Mouse (Mus musculus): ENCODE measurements at regions not wholly inside any gene's neighbourhood (a gene's known extent, or its start where the extent isn't known, plus 50 kb on each side); places are given as distances from the start of the nearest gene placed in this dataset.
A peak's percentile ranks its signal among the peaks of the same experiment; 100 is the strongest.

GRCm38 (mm10) chr4:67994796-67995283 is 959.4 kb downstream of the Brinp1 start:
- no peaks in the 10 kb centered on the region for H3K4me1 ChIP-seq (ENCODE audit: control insufficient read depth, insufficient read depth, low read length)
- H3K27me3 ChIP-seq (replicated peaks; ENCODE audit: control insufficient read depth, insufficient read depth, low read length) = no peaks in the 10 kb centered on the region
- no peaks in the 10 kb centered on the region for H3K36me3 ChIP-seq (ENCODE audit: control insufficient read depth, insufficient read depth, low read length)
- 54% methylated on average over 7 of the region's 7 CpGs for WGBS
- H3K9ac ChIP-seq (ENCODE audit: low read depth, low read length) = no peak overlapping the region
- peak; percentile 36; the same call in 1 of the 2 replicates for ATAC-seq
- H3K9me3 ChIP-seq (ENCODE audit: control insufficient read depth, low read length) = no peaks in the 10 kb centered on the region
- no peak overlapping the region for H3K4me3 ChIP-seq (ENCODE audit: low read length)
- H3K4me2 ChIP-seq (ENCODE audit: low read depth, low read length) = no peak overlapping the region
- H3K27ac ChIP-seq (ENCODE audit: low read length) = no peak overlapping the region

DNA sequence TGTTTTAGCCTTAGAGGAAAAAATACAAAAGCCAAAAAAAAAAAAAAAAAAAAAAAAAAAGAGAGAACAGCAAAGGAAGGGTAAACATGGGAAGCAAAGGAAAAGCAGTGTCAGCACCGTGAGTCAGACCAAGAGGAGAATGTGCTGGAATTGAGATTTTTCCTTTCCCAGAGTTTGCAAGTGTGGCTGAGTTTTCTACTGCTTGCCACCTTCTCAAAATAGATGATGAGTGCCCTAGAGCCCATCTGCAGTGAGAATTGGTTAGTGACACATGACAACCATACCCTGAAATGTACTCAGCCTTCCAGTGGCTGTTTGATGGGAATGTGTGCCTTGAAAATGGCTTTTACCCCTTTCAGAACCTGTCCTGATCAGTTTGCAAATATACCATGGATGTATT is 990.7 kb downstream of the Brinp1 start:
- 71% methylated on average over 1 of the region's 1 CpGs for WGBS
- ATAC-seq = no peak
- H3K36me3 ChIP-seq (ENCODE audit: control insufficient read depth, insufficient read depth, low read length) = no peaks in the 10 kb centered on the region
- no peaks in the 10 kb centered on the region for H3K4me1 ChIP-seq (ENCODE audit: control insufficient read depth, insufficient read depth, low read length)
- H3K9me3 ChIP-seq (ENCODE audit: control insufficient read depth, low read length) = no peaks in the 10 kb centered on the region
- no peaks in the 10 kb centered on the region for H3K27me3 ChIP-seq (replicated peaks; ENCODE audit: control insufficient read depth, insufficient read depth, low read length)
- no peak overlapping the region for H3K4me2 ChIP-seq (ENCODE audit: low read depth, low read length)
- no peak overlapping the region for H3K9ac ChIP-seq (ENCODE audit: low read depth, low read length)
- H3K27ac ChIP-seq (ENCODE audit: low read length) = no peak overlapping the region
- no peak overlapping the region for H3K4me3 ChIP-seq (ENCODE audit: low read length)

DNA sequence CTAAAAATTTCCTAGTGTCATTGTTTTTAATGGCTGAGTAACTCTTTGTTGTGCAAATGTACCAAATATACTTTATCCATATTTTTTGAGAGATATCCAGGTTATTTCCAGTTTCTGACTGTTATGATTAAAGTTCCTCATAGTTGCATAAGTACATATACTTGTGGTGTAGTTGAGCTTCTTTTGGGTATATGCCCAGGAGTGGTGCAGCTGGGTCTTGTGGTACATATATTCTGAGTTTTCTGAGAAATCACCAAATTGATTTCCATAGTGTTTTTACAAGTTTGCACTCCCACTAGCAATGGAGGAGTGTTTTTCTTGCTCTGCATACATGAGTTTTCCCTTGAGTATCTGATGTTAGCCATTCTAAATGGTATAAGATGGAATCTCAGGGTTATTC is 1006.2 kb downstream of the Brinp1 start:
- no peak overlapping the region for H3K9ac ChIP-seq (ENCODE audit: low read depth, low read length)

GRCm38 (mm10) chr4:67932481-67932880 is 1021.7 kb downstream of the Brinp1 start:
- no peaks in the 10 kb centered on the region for H3K4me1 ChIP-seq (ENCODE audit: control insufficient read depth, insufficient read depth, low read length)
- no peak overlapping the region for H3K4me2 ChIP-seq (ENCODE audit: low read depth, low read length)
- H3K9me3 ChIP-seq (ENCODE audit: control insufficient read depth, low read length) = no peaks in the 10 kb centered on the region
- no peak overlapping the region for H3K4me3 ChIP-seq (ENCODE audit: low read length)
- 49% methylated on average over 2 of the region's 2 CpGs for WGBS
- H3K27ac ChIP-seq (ENCODE audit: low read length) = no peak overlapping the region
- no peak for ATAC-seq
- H3K9ac ChIP-seq (ENCODE audit: low read depth, low read length) = no peak overlapping the region
- no peaks in the 10 kb centered on the region for H3K36me3 ChIP-seq (ENCODE audit: control insufficient read depth, insufficient read depth, low read length)
- H3K27me3 ChIP-seq (replicated peaks; ENCODE audit: control insufficient read depth, insufficient read depth, low read length) = no peaks in the 10 kb centered on the region

More for the DNA sequence above, 1006.2 kb downstream of the Brinp1 start:
- no peaks in the 10 kb centered on the region for H3K9me3 ChIP-seq (ENCODE audit: control insufficient read depth, low read length)
- H3K27ac ChIP-seq (ENCODE audit: low read length) = no peak overlapping the region
- no peaks in the 10 kb centered on the region for H3K36me3 ChIP-seq (ENCODE audit: control insufficient read depth, insufficient read depth, low read length)
- no peak overlapping the region for H3K4me3 ChIP-seq (ENCODE audit: low read length)
- H3K4me1 ChIP-seq (ENCODE audit: control insufficient read depth, insufficient read depth, low read length) = no peaks in the 10 kb centered on the region
- H3K27me3 ChIP-seq (replicated peaks; ENCODE audit: control insufficient read depth, insufficient read depth, low read length) = no peaks in the 10 kb centered on the region
- no peak for ATAC-seq
- H3K4me2 ChIP-seq (ENCODE audit: low read depth, low read length) = no peak overlapping the region

DNA sequence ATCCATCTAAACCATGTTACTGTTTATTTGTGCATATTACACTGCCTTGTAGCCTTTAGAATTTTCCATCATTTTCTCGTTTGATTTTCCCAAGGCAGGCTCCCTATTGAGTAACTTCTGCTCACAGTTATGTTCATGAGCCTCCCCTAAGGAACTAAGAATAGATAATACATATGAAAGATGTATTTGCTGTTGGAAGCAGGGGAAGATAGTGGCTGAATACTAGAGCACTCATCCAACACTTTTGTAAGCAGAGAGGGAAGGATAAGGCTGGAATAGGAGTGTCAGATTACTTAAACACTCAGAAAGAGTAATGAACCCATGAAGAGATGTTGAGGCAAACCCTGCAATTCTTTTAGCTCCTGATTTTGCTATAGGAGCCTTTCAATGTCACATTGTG is 1055.1 kb downstream of the Brinp1 start:
- no peaks in the 10 kb centered on the region for H3K27me3 ChIP-seq (replicated peaks; ENCODE audit: control insufficient read depth, insufficient read depth, low read length)
- H3K36me3 ChIP-seq (ENCODE audit: control insufficient read depth, insufficient read depth, low read length) = no peaks in the 10 kb centered on the region
- WGBS = 83% methylated on average over 1 of the region's 1 CpGs
- no peaks in the 10 kb centered on the region for H3K4me1 ChIP-seq (ENCODE audit: control insufficient read depth, insufficient read depth, low read length)
- ATAC-seq = no peak
- no peak overlapping the region for H3K27ac ChIP-seq (ENCODE audit: low read length)
- no peak overlapping the region for H3K4me3 ChIP-seq (ENCODE audit: low read length)
- no peak overlapping the region for H3K9ac ChIP-seq (ENCODE audit: low read depth, low read length)
- no peaks in the 10 kb centered on the region for H3K9me3 ChIP-seq (ENCODE audit: control insufficient read depth, low read length)
- H3K4me2 ChIP-seq (ENCODE audit: low read depth, low read length) = no peak overlapping the region

DNA sequence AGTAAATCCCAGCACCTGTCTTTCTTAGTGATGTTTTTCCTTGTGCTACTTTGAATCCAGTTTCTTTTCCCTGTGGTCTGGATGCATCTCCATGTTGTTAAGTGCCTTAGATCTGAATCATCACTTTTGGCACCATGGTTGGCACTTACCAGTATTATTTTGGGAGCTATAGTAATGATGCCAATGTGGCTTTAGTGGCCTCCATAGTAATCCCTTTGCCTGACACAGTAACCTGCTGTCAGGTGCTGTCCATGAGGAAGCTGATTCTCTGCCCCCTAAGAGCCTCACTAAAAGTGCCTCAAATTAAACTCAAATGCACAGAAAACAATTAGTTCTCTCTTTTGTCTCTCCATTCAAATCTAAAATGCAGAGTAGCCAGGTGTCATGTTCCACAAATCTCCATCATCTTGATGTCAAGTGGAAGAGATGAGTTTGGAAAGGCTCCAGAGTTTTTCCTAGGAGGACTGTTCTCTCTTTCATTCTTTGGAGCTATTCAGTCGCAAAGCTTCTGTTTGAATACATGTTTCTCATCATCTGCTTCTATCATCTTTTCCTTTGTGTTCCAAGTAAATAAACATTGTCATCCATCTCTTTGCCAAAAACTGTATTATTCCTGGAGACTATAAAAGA is 1062.1 kb downstream of the Brinp1 start:
- H3K4me2 ChIP-seq (ENCODE audit: low read depth, low read length) = no peak overlapping the region
- 70% methylated on average over 1 of the region's 1 CpGs for whole genome bisulfite sequencing
- no peak overlapping the region for H3K27ac ChIP-seq (ENCODE audit: low read length)
- no peak overlapping the region for H3K9ac ChIP-seq (ENCODE audit: low read depth, low read length)
- no peaks in the 10 kb centered on the region for H3K4me1 ChIP-seq (ENCODE audit: control insufficient read depth, insufficient read depth, low read length)
- ATAC-seq = no peak
- H3K36me3 ChIP-seq (ENCODE audit: control insufficient read depth, insufficient read depth, low read length) = no peaks in the 10 kb centered on the region
- H3K4me3 ChIP-seq (ENCODE audit: low read length) = no peak overlapping the region
- no peaks in the 10 kb centered on the region for H3K27me3 ChIP-seq (replicated peaks; ENCODE audit: control insufficient read depth, insufficient read depth, low read length)
- H3K9me3 ChIP-seq (ENCODE audit: control insufficient read depth, low read length) = no peaks in the 10 kb centered on the region

DNA sequence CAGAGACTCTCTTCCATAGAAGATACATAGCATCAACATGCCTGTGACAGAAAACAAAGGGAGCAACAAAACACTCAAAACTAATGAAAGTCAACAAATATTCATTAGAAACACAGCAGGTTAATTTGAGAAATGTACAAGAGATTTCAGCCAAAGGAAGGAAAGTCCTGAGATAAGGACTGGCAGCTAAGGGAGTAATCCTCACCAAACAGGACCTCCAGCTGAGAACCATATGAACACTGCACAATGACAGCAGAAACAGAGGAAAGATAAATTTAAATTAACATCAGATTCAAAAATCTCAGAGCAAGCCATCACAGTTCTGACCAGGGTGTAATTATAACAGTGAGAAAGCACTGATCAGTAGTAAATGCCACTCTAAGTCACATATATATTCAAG is 1060.6 kb downstream of the Tlr4 start:
- ATAC-seq = no peak
- no peak overlapping the region for H3K27ac ChIP-seq (ENCODE audit: low read length)
- no peaks in the 10 kb centered on the region for H3K9me3 ChIP-seq (ENCODE audit: control insufficient read depth, low read length)
- no peak overlapping the region for H3K9ac ChIP-seq (ENCODE audit: low read depth, low read length)
- H3K36me3 ChIP-seq (ENCODE audit: control insufficient read depth, insufficient read depth, low read length) = no peaks in the 10 kb centered on the region
- no peaks in the 10 kb centered on the region for H3K27me3 ChIP-seq (replicated peaks; ENCODE audit: control insufficient read depth, insufficient read depth, low read length)
- no peak overlapping the region for H3K4me2 ChIP-seq (ENCODE audit: low read depth, low read length)
- H3K4me1 ChIP-seq (ENCODE audit: control insufficient read depth, insufficient read depth, low read length) = no peaks in the 10 kb centered on the region
- no peak overlapping the region for H3K4me3 ChIP-seq (ENCODE audit: low read length)

GRCm38 (mm10) chr4:67885204-67885603 is 1057.8 kb downstream of the Tlr4 start:
- Histone ChIP-seq H3K27me3 (replicated peaks; ENCODE audit: control insufficient read depth, insufficient read depth, low read length) (no peaks in the 10 kb centered on the region), H3K9me3 (ENCODE audit: control insufficient read depth, low read length) (no peaks in the 10 kb centered on the region), H3K9ac (ENCODE audit: low read depth, low read length) (no peak overlapping the region), H3K4me1 (ENCODE audit: control insufficient read depth, insufficient read depth, low read length) (no peaks in the 10 kb centered on the region), H3K4me3 (ENCODE audit: low read length) (no peak overlapping the region), H3K36me3 (ENCODE audit: control insufficient read depth, insufficient read depth, low read length) (no peaks in the 10 kb centered on the region), H3K4me2 (ENCODE audit: low read depth, low read length) (no peak overlapping the region), H3K27ac (ENCODE audit: low read length) (no peak overlapping the region)
- no peak for ATAC-seq

GRCm38 (mm10) chr4:67862218-67862617 is 1034.8 kb downstream of the Tlr4 start:
- 67% methylated on average over 2 of the region's 2 CpGs for WGBS
- ATAC-seq = no peak

GRCm38 (mm10) chr4:67861801-67862200 is 1034.4 kb downstream of the Tlr4 start:
- H3K4me3 ChIP-seq (ENCODE audit: low read length) = no peak overlapping the region
- no peak overlapping the region for H3K4me2 ChIP-seq (ENCODE audit: low read depth, low read length)
- WGBS = 79% methylated on average over 1 of the region's 1 CpGs
- no peaks in the 10 kb centered on the region for H3K9me3 ChIP-seq (ENCODE audit: control insufficient read depth, low read length)
- H3K36me3 ChIP-seq (ENCODE audit: control insufficient read depth, insufficient read depth, low read length) = no peaks in the 10 kb centered on the region
- H3K9ac ChIP-seq (ENCODE audit: low read depth, low read length) = no peak overlapping the region
- no peak for ATAC-seq
- H3K4me1 ChIP-seq (ENCODE audit: control insufficient read depth, insufficient read depth, low read length) = no peaks in the 10 kb centered on the region
- H3K27ac ChIP-seq (ENCODE audit: low read length) = no peak overlapping the region
- no peaks in the 10 kb centered on the region for H3K27me3 ChIP-seq (replicated peaks; ENCODE audit: control insufficient read depth, insufficient read depth, low read length)

More at GRCm38 (mm10) chr4:67862218-67862617, 1034.8 kb downstream of the Tlr4 start:
- Histone ChIP-seq H3K9me3 (ENCODE audit: control insufficient read depth, low read length) (no peaks in the 10 kb centered on the region), H3K36me3 (ENCODE audit: control insufficient read depth, insufficient read depth, low read length) (no peaks in the 10 kb centered on the region), H3K4me3 (ENCODE audit: low read length) (no peak overlapping the region), H3K27ac (ENCODE audit: low read length) (no peak overlapping the region), H3K4me1 (ENCODE audit: control insufficient read depth, insufficient read depth, low read length) (no peaks in the 10 kb centered on the region), H3K9ac (ENCODE audit: low read depth, low read length) (no peak overlapping the region), H3K27me3 (replicated peaks; ENCODE audit: control insufficient read depth, insufficient read depth, low read length) (no peaks in the 10 kb centered on the region), H3K4me2 (ENCODE audit: low read depth, low read length) (no peak overlapping the region)
